Mouse (Mus musculus): ENCODE data around the gene Dpysl5.

The Dpysl5 gene

DNA sequence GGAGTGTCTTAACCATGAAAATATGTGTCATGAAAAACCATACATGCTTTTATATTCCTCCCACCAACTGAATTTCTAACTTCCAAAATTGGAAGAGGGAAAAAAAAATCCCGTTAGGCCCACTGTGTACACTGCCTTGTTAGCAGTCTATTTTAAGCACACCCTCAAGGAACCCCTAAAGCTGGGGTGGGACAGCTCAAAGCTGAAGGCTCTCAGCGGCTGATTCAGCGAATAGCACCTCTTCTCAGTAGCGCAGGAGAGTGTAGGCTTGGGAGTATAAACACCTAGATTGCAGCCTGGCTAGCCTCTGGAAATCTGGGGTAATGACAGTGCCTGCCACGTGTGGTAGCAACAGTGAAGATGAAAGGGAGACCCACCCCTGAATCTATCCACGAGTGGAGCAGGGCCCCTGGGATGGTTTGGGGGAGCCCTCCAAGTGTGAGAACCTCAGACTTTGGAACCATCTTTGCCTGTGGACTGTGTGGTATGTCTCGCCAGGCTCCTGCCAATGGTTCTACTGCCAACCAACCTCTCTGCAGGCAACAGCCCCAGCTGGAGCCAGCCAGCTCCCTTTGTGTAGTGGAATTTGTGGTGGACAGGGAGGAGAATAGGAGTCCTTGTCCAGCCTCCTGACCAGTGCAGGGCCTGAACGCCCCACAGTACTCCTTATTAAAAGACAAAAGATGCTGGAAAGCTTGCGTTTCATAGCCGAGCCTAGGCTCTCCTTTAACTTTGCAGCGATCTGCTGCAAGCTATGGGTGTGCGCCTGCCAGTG lies 54.4 kb downstream of the Dpysl5 start:
- DNase-seq (ENCODE audit: low read depth), result no peak

GRCm38 (mm10) chr5:30768082-30768481 lies 56.7 kb downstream of the Dpysl5 start:
- DNase-seq (ENCODE audit: low read depth), result no peak

DNA sequence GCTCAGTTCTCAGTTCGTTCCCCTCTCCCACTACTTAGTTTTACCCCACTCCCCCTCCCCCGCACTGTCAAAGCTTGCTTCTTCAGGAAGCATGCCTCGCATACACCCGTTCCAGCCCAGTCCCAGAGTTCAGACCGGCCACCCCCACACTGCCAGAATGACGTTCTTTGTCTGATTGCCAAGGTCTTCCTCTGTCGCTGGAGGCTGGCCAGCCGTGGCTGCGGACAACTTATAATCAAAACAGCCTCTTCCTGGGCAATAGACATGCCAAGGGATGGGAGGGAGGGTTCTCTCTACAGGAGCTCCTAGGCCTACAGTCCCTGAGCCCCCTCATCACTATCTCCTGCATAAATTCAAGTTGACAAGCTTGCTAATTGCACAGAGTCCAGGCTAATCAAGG lies 57.2 kb downstream of the Dpysl5 start:
- no peak for DNase-seq (ENCODE audit: low read depth)

- DNase-seq (ENCODE audit: low read depth), result no peak
Measured at GRCm38 (mm10) chr5:30769075-30769474, 57.7 kb downstream of the Dpysl5 start.

- peak; percentile 62 for DNase-seq (ENCODE audit: low read depth)
Measured at GRCm38 (mm10) chr5:30774601-30775371, 63.4 kb downstream of the Dpysl5 start.

GRCm38 (mm10) chr5:30780699-30781098 lies 69.3 kb downstream of the Dpysl5 start:
- DNase-seq (ENCODE audit: low read depth), result no peak

DNA sequence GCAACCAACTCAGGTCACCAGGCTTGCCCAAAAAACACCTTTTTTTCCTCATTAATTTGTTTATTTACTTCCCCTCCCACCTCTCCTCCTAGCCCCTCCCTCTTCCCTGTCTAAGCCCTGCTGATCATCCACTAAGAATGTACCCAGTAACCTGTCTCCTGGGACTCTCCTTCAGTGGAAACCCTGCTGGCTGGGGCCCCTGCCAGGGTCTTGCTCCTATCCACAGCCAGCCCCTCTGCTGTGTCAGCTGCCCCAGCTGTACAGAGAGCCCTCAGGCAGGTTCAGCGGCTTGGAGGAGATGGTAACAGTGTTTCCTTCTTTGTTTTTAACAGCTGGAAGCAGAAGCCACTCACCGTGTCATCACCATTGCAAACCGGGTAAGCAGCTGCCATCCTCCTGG lies 69.8 kb downstream of the Dpysl5 start:
- no peak for DNase-seq (ENCODE audit: low read depth)

GRCm38 (mm10) chr5:30787381-30787780 lies 76.0 kb downstream of the Dpysl5 start:
- peak; percentile 80 for DNase-seq (ENCODE audit: low read depth)

DNA sequence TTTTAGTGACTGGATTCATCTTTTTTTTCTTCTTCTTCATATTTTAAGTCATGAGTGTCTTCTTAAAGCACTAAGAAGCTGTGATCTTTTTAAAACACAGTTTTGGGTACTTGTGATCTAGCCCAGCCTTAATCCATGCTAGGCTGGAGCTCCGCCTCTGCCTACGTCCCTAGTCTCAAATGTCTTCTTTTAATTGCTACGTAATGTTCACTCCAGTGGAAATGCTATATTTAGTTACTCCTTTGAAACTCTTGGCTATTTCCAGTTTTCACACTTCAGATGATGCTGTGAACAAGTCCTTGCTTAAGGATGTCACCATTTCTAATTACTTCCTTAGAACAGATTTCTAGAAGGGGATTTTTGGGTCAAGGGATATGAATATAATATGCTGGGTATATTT lies 78.7 kb downstream of the Dpysl5 start:
- no peak for DNase-seq (ENCODE audit: low read depth)

- peak; percentile 54 for DNase-seq (ENCODE audit: low read depth)
Measured at GRCm38 (mm10) chr5:30796125-30796524, 84.8 kb downstream of the Dpysl5 start.

DNA sequence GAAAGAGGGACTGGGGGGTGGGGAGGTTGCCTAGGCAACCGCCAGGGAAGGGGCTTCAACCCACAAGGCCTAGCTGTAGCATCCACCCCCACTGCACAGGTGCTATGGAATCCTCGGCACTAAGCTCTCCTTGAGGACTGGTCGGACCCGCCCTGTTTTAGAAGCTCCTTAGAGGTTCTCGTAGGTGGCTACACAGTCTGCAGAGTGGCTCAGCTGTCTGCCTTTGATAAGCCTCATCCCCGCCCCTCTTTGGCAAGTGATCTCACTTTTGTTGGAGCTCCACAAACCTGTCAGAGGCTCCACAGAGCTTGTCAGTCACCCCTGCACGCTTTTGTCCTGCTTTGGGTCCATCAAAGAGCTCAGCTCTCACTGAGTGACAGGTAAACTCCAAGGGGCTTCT lies 86.1 kb downstream of the Dpysl5 start:
- DNase-seq (ENCODE audit: low read depth), result peak; percentile 14

DNA sequence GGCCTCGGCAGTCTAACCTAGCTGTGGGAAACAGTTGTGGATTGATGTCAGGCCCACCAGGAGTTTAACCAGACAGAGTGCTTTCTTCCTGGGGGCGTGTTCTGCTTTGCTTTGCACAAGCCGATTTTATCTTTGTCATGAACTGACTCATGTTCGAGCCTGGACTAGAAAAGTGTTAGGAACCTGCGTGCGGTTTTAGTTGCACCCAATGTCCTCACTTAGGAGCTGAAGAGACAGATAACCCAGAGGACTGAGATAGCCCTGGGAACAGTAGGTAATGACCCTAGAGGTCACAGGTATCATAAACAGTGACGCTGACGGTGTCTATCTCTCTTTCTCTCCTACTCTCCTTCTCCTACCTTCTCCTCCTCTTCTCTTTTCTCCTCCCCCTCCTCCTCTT lies 86.6 kb downstream of the Dpysl5 start:
- DNase-seq (ENCODE audit: low read depth), result peak; percentile 31

GRCm38 (mm10) chr5:30798965-30799364 lies 87.6 kb downstream of the Dpysl5 start:
- no peak for DNase-seq (ENCODE audit: low read depth)

GRCm38 (mm10) chr5:30802724-30803467 lies 91.5 kb downstream of the Dpysl5 start:
- no peak for DNase-seq (ENCODE audit: low read depth)

DNA sequence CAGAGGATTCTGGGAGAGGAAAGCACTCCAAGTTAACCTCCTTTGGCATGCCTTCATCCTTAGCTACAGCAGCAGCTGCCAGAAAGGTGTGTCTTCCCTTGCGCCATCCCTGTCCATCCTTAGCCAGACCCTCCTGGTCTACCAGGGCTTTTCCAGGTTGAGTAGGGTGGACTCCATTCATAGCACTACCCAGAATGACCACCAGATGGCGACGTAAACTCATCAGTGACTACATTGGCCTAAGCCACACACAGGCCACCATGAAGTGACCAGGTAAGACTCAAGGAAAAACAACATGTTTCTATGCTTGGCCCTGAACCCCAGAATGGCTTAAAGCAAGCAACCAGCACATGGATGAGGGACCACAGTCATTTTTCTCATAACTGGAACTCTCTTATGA lies 94.7 kb downstream of the Dpysl5 start:
- peak; percentile 77 for DNase-seq (ENCODE audit: low read depth)

GRCm38 (mm10) chr5:30814424-30815119 lies 103.2 kb downstream of the Dpysl5 start, which contains the start of gene Mapre3:
Gene Mapre3, plus strand, starts transcription at chr5:30814641.
- peak; percentile 20 for DNase-seq (ENCODE audit: low read depth)

GRCm38 (mm10) chr5:30815120-30815465 lies 103.7 kb downstream of the Dpysl5 start:
- DNase-seq (ENCODE audit: low read depth), result no peak

- no peak for DNase-seq (ENCODE audit: low read depth)
Measured at GRCm38 (mm10) chr5:30816261-30816791, 105.0 kb downstream of the Dpysl5 start.

DNA sequence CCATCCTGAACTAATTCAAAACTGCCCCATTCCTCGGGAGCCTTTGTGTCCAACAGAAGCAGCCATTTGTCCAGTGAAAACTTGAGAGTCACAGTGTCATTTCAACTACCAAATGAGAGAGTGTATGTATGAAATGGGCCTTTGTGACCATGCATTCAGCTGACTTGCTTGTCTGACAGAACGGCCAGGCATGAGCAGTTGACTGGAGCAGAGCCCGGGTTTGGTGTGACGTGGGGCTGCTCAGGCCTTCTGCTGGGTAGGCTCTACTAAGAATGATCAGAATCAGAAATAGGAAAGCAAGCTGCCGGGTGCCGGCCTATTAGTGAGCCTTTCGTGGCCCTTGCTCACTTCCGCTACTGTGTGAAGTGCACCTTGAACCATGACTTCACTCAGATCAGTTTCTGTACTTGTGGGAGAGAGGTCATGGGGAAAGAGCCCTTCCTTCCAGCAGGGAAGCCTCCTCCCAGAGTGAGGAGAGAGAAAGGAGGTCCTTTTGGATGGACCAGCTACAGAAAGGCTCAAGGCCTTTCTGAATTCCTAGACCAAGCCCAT lies 107.5 kb downstream of the Dpysl5 start:
- DNase-seq (ENCODE audit: low read depth), result no peak

DNA sequence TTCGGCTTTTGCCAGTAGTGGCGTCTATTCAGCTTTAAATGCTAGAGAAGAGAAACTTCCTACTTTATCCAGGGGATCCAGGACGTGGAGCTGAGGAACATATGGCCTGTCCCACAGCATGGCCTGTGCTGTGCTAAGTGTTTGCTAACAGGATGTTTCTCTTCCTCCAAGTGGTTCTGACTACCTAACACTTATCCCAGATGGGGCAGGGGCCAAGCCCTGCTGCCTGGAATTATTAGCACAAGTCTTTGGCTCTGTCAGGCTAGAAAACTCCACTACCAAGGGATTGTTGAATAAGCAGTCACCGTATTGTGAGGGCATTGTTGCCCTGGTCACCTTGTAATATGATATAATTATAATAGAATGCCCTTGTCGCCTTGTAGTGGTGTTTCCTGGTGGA lies 111.3 kb downstream of the Dpysl5 start:
- DNase-seq (ENCODE audit: low read depth), result no peak

- DNase-seq (ENCODE audit: low read depth), result no peak
Measured at GRCm38 (mm10) chr5:30823091-30823490, 111.7 kb downstream of the Dpysl5 start.
